Mouse (Mus musculus) midbrain, embryonic 10.5 days (tissue): Measurements from ENCODE around the gene 3110040M04Rik. TPM values are rescaled to one million over a fixed set of nuclear protein-coding genes. Genes with fewer than 3 reads are reported as not detected.
"Not testable (repeated sequence)": the region's sequence is repeated elsewhere in the genome, so short reads cannot be mapped to it uniquely, and the experiment has no call there.

ENCODE experiments used
- DNase-seq: peaks from one replicate; pipeline ENCODE4 v3.0.0-alpha.2; 2017; ENCODE audit warnings: low spot score
- H3K27ac ChIP-seq: fragments of 300-500 bp; sonication (generic); replicated peaks from 2 replicates; pipeline ENCODE4 v1.5.1; 2016; ENCODE audit warnings: mild to moderate bottlenecking
- H3K27me3 ChIP-seq: fragments of 300-500 bp; sonication (generic); 2 replicates; pipeline ENCODE4 v1.6.1; 2016; ENCODE audit warnings: low read depth, mild to moderate bottlenecking; ENCODE audit not compliant: poor library complexity, severe bottlenecking
- H3K36me3 ChIP-seq: fragments of 300-500 bp; sonication (generic); 2 replicates; pipeline ENCODE4 v1.6.1; 2016; ENCODE audit warnings: mild to moderate bottlenecking, moderate library complexity
- H3K4me1 ChIP-seq: fragments of 300-500 bp; sonication (generic); 2 replicates; pipeline ENCODE4 v1.6.1; 2016
- H3K4me3 ChIP-seq: fragments of 300-500 bp; sonication (generic); 2 replicates; pipeline ENCODE4 v1.5.1; 2016; ENCODE audit warnings: mild to moderate bottlenecking, moderate library complexity
- H3K9me3 ChIP-seq: fragments of 300-500 bp; sonication (generic); replicated peaks from 2 replicates; pipeline ENCODE4 v1.6.1; 2016; ENCODE audit warnings: mild to moderate bottlenecking
- WGBS: fragments of 180-500 bp; shearing (Covaris S2); methylation state at CpG from one replicate; pipeline ENCODE4 v1.1.7; 2016; 5-methylcytosine and 5-hydroxymethylcytosine counted together
- polyA plus RNA-seq: library from polyadenylated mRNA; unstranded; fragments of >200 nt; fragmentation: Nextera tagmentation; extraction: Ambion mirVana; gene quantifications from 2 replicates; pipeline ENCODE4 v1.2.1, GENCODE M21; 2016

Gene 3110040M04Rik
- polyA plus RNA-seq, 1 experiment from 2014 or later: not detected

DNA sequence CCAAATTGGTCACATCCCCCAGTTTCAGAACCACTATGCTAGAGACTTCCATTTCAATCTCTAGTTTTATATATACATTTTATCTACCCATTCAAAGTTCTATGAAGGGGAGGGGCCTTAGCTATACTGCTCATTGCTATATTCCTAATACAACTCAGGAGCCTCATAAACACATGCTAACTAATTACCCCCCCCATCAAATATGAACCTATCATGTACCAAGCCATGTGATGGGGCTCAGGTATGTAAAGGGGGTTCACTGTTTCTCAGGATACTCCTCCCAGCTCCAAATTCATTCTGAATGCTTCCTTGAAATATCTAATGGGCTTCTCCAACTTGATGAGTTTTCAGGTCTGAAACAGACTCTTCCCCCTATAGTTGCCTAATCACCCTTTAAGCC, 3.3 kb upstream of the 3110040M04Rik start:
- H3K27ac ChIP-seq, H3K36me3 ChIP-seq, H3K27me3 ChIP-seq, H3K4me3 ChIP-seq, DNase-seq, H3K4me1 ChIP-seq, H3K9me3 ChIP-seq: not testable (repeated sequence)

DNA sequence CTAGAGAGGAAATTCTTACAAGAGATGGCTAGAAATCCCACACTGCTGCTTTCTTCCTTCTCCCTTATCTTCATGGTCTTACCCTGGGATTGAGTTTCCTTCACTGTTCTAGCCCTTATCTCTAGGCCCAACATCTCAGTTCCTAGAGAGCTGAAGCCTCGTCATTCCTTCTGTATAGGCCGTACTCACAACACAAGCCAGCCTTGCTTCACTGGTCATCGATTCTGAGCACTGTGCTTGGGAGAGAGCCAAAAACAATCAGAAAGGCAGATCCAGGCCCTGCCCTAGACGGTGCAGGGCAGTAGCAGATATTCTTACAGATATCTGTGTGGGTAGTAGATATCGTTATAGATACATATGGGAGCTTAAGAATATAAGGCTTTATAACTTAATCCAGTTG, 1.1 kb upstream of the 3110040M04Rik start:
- not testable (repeated sequence) for H3K36me3 ChIP-seq, H3K27ac ChIP-seq, DNase-seq, H3K9me3 ChIP-seq, H3K4me3 ChIP-seq, H3K27me3 ChIP-seq, H3K4me1 ChIP-seq
- 78% methylated on average over 4 of the region's 5 CpGs for WGBS

DNA sequence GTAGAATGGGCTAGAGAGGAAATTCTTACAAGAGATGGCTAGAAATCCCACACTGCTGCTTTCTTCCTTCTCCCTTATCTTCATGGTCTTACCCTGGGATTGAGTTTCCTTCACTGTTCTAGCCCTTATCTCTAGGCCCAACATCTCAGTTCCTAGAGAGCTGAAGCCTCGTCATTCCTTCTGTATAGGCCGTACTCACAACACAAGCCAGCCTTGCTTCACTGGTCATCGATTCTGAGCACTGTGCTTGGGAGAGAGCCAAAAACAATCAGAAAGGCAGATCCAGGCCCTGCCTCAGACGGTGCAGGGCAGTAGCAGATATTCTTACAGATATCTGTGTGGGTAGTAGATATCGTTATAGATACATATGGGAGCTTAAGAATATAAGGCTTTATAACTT, 4.6 kb downstream of the 3110040M04Rik start:
- H3K27me3 ChIP-seq, H3K27ac ChIP-seq, H3K36me3 ChIP-seq, DNase-seq, H3K9me3 ChIP-seq, H3K4me3 ChIP-seq, H3K4me1 ChIP-seq: not testable (repeated sequence)
- 82% methylated on average over 4 of the region's 5 CpGs for WGBS

DNA sequence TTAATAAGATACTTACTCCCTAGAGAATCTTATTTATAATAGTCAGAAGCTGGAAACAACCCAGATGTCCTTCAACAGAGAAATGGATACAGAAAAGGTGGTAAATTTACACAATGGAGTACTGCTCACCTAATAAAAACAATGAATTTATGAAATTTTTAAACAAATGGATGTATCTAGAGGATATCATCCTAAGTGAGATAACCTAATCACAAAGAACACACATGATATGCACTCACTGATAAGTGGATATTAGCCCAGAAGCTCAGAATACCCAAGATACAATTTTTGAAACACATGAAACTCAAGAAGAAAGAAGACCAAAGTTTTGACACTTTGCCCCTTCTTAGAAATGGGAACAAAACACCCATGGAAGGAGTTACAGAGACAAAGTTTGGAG, 5.0 kb downstream of the 3110040M04Rik start:
- not testable (repeated sequence) for H3K4me3 ChIP-seq, H3K36me3 ChIP-seq, H3K27ac ChIP-seq, DNase-seq, H3K4me1 ChIP-seq, H3K27me3 ChIP-seq, H3K9me3 ChIP-seq

DNA sequence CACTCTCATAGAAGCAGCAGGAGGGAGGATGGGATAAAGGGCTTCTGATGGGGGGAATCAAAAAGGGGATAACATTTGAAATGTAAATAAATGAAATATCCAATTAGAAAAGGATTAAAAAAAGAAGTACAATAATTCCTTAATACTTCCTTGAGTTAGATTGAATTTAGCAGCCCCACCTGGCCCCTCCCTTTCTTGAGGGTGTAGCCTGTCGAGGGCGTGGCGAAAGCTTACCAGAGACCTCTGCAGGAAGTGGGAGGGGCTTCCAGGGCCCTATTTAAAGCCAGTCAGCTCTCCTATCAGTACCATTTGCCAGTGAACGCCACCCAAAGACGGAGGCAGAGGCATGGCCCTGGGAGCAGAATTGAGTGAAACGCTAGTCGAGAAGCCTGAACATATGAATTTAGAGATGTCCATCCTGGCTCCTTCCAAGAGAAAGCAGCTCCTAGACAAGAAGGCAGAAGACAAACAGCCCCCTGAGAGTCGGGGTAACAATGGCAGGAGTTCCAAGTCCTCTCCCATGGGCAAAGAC, 6.0 kb downstream of the 3110040M04Rik start, which contains the start of gene Gm47996:
Gene Gm47996 (plus strand): TSS at position 308 of the 532 bp plus-strand sequence.
- not testable (repeated sequence) for H3K27ac ChIP-seq, H3K27me3 ChIP-seq, H3K9me3 ChIP-seq, H3K4me3 ChIP-seq, H3K36me3 ChIP-seq, H3K4me1 ChIP-seq, DNase-seq
- 96% methylated on average over 4 of the region's 8 CpGs for WGBS

DNA sequence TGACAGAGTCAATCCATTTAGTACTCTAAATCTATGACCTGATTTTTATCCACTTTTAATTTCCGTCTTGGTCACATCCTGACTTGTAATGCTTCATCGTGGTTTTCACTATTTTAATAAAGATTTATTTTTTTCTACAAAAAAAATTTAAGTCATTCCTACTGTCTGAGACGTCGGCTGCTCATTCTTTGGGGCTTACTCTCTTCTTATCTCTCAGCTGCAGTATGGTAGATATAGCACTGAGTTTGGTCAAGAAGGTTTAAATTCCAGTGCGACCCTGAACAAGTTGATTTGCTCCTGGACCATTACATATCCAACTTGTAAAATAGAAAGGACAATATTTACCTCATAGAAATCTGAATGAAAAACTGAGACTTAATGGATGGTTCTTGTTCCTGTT, 7.7 kb downstream of the 3110040M04Rik start:
- not testable (repeated sequence) for DNase-seq, H3K27me3 ChIP-seq, H3K36me3 ChIP-seq, H3K9me3 ChIP-seq, H3K27ac ChIP-seq, H3K4me3 ChIP-seq, H3K4me1 ChIP-seq
- whole genome bisulfite sequencing: 90% methylated on average over 5 of the region's 5 CpGs

DNA sequence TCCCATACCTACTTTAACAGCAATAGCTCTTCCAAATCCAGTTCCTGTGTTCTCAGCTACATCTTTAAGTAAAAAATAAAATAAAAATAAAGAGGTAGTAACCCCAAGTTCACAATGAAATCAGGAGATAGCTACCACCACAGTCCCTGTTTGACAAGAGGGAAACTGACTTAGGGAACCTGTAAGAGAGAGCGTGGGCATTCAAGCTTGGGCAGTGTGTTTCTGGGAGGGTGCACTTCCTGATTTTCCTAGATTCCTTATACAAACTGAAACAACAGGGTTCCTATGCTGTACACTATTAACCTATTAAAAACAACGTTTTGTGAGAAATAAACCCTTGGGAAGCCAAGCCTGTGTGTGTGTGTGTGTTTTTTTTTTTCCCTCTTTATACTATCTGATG, 10.9 kb downstream of the 3110040M04Rik start:
- no peaks in the 10 kb centered on the region for H3K9me3 ChIP-seq
- no peaks in the 10 kb centered on the region for H3K36me3 ChIP-seq
- H3K27ac ChIP-seq: no peak overlapping the region
- no peak overlapping the region for H3K4me3 ChIP-seq
- 78% methylated on average over 2 of the region's 2 CpGs for WGBS
- DNase-seq: no peak
- H3K27me3 ChIP-seq: no peaks in the 10 kb centered on the region
- H3K4me1 ChIP-seq: peaks cover 6% of the 10 kb centered on the region

DNA sequence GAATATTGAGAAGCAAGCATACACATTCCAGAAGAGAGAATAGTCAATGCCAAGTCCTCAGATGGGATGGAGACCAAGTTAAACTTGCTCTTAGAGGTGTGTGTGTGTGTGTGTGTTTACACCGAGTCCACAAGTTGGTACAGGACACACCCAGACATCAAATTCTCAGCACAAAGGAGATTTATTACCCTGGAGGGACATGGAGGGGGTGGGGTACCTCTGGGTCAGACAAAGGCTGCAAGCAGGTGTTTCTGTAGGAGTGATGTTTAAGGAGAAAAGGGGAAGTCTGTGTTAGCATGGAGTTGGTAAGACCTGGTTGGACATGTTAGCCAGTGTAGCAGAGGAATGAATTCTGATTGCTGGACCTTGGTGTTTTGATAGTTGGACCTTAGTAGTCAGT, 12.1 kb downstream of the 3110040M04Rik start:
- no peak for DNase-seq
- 84% methylated on average over 1 of the region's 1 CpGs for WGBS
- H3K4me3 ChIP-seq: no peak overlapping the region

DNA sequence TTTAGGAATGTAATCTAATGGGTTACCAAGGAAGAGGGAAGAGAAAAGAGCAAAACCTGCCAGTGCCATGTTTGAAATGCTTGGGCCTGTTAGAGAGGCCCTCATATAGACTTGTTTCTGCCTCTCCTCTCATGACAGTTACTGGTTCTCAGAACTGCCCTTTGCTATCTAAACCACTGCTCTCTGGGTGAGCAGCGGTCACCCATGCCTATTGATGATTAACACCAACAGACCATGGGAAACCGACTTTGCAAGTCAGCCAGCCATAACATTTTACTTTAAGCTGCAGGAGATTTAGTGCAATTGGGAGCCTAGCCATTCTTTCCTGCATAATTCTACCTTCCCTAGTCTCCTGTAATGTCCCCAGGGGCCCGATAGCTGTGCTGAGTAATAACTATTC, 12.5 kb downstream of the 3110040M04Rik start:
- no peak for DNase-seq
- no peak overlapping the region for H3K27ac ChIP-seq
- H3K4me1 ChIP-seq: peaks cover 6% of the 10 kb centered on the region
- no peak overlapping the region for H3K4me3 ChIP-seq
- H3K9me3 ChIP-seq: no peaks in the 10 kb centered on the region
- 56% methylated on average over 3 of the region's 3 CpGs for WGBS
- no peaks in the 10 kb centered on the region for H3K36me3 ChIP-seq
- no peaks in the 10 kb centered on the region for H3K27me3 ChIP-seq

More for the DNA sequence above, 12.1 kb downstream of the 3110040M04Rik start:
- Histone ChIP-seq H3K4me1 (peaks cover 6% of the 10 kb centered on the region), H3K27me3 (no peaks in the 10 kb centered on the region), H3K27ac (no peak overlapping the region), H3K36me3 (no peaks in the 10 kb centered on the region), H3K9me3 (no peaks in the 10 kb centered on the region)

DNA sequence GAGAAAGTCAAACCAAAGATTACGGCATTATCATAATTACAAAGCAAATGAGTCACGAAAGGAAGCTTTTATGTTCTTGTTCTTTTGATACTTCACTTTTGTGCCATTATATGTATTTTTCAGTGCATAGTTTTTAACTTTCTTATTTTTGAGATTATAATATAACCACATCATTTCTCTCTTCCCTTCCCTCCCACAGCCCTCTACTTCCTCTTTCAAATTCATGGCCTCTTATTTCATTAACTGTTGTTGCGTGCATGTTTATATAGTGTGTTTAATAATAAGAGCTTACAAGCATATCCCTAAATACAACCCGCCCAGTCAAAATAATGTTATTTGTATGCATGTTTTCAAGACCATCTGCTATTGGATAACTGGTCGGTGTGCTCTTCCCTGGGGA, 15.1 kb downstream of the 3110040M04Rik start:
- Histone ChIP-seq H3K9me3 (no peaks in the 10 kb centered on the region), H3K36me3 (no peaks in the 10 kb centered on the region), H3K4me1 (peaks cover 6% of the 10 kb centered on the region), H3K27me3 (no peaks in the 10 kb centered on the region), H3K27ac (no peak overlapping the region), H3K4me3 (no peak overlapping the region)
- WGBS: 90% methylated on average over 5 of the region's 5 CpGs
- no peak for DNase-seq

DNA sequence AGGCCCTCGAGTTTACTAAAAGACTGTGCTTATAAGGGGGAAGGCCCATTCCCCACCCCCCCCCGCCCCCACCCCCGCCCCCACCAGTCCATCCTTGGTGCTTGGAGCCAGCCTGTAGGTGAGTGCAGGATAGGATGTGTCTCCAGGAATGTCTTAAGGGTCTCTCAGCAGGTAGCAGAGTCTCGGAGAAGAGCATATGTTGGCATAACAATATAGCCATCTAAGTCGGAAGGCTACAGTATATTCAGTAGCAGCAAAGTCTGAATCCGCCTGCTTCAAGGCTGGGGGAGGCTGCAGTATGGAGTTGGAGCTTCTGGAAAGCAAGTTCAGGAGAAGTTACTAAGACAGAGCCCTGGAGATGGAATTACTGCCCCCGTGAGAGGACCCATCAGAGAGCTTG, 16.2 kb downstream of the 3110040M04Rik start:
- H3K4me3 ChIP-seq: no peak overlapping the region
- H3K9me3 ChIP-seq: no peaks in the 10 kb centered on the region
- H3K27ac ChIP-seq: no peak overlapping the region
- 78% methylated on average over 7 of the region's 7 CpGs for WGBS
- no peaks in the 10 kb centered on the region for H3K27me3 ChIP-seq
- no peaks in the 10 kb centered on the region for H3K36me3 ChIP-seq
- H3K4me1 ChIP-seq: peaks cover 6% of the 10 kb centered on the region
- no peak for DNase-seq

DNA sequence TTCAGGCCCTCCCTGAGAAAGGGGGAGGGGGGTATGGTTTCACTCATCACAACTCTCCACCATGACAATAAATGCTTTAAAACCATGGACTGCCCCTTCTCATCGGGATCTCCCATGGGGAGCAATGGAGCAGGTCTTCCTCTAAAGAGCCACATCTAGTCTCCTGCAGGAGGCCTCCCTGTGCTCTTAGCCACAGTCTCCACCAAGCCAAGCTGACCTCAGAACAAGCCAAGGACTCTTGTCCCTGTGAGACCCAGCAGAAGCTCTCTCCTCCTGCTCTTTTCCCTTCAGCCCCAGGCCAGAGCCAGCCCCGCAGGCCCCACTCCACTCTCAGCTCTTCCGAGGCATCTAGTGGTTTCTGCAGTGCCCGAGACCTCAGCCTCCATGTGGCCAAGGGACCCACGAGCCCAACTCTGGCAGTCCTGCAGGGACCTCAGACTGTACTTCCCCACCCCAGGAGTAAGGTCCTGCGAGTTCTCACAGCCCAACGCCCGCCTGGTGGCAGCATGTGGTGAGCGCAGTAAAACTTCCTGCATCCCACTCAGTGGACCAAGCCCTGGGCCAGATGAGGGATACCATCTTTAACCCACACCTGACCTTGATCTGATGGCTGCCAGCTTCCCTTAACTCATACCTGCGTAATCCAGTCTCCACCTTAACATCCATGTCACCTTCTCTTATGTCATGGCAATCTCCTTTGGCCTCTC, 18.8 kb downstream of the 3110040M04Rik start:
- Histone ChIP-seq H3K9me3 (no peaks in the 10 kb centered on the region), H3K4me1 (no peaks in the 10 kb centered on the region), H3K27ac (no peak overlapping the region), H3K4me3 (no peak overlapping the region), H3K36me3 (no peaks in the 10 kb centered on the region), H3K27me3 (no peaks in the 10 kb centered on the region)
- DNase-seq: no peak
- 84% methylated on average over 10 of the region's 10 CpGs for WGBS

DNA sequence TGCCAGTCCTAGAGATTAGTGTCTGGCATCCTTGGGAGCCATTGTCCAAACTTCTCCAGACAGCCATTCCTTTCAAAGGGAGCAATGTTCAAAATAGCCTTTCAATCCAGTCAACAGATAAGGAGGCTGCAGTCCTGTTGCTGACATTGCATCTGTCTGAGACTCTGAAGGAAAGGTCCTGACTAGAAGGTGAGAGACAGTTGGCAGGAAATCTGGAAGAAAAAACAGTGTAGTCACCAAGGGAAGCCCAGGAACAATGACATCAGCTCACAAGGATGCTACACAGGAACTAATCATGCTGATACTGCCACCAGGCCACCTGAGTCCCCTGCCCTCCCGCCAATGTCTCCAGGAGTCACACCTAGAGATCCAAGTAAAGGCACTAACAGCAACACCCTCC, 19.5 kb downstream of the 3110040M04Rik start:
- Histone ChIP-seq H3K9me3 (no peaks in the 10 kb centered on the region), H3K4me1 (no peaks in the 10 kb centered on the region), H3K4me3 (no peak overlapping the region), H3K27ac (no peak overlapping the region), H3K36me3 (no peaks in the 10 kb centered on the region), H3K27me3 (no peaks in the 10 kb centered on the region)
- DNase-seq: no peak
- 83% methylated on average over 1 of the region's 1 CpGs for WGBS

DNA sequence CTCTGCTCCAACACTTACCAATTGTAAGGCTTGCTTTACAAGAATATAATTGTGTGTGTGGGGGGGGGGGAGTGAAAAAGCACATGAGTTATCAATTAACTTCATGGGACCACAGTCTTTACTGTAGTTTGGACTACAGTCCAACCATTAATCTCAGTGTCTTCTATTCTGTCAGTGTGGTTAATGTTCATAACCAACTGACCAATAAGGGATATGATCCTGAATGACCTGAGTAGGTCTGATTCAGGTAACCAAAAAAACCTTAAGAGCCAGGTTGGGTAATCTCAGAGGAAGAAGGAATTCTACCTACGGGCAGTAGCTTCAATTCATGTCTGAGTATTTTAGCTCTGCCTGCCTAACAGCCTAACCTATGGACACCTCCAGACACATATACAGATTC, 20.6 kb downstream of the 3110040M04Rik start:
- no peak overlapping the region for H3K27ac ChIP-seq
- 95% methylated on average over 1 of the region's 1 CpGs for WGBS
- no peaks in the 10 kb centered on the region for H3K27me3 ChIP-seq
- H3K4me1 ChIP-seq: no peaks in the 10 kb centered on the region
- no peak for DNase-seq
- no peaks in the 10 kb centered on the region for H3K9me3 ChIP-seq
- H3K36me3 ChIP-seq: no peaks in the 10 kb centered on the region
- no peak overlapping the region for H3K4me3 ChIP-seq
